Mouse (Mus musculus): ENCODE results near the gene Cfap58.

DNA sequence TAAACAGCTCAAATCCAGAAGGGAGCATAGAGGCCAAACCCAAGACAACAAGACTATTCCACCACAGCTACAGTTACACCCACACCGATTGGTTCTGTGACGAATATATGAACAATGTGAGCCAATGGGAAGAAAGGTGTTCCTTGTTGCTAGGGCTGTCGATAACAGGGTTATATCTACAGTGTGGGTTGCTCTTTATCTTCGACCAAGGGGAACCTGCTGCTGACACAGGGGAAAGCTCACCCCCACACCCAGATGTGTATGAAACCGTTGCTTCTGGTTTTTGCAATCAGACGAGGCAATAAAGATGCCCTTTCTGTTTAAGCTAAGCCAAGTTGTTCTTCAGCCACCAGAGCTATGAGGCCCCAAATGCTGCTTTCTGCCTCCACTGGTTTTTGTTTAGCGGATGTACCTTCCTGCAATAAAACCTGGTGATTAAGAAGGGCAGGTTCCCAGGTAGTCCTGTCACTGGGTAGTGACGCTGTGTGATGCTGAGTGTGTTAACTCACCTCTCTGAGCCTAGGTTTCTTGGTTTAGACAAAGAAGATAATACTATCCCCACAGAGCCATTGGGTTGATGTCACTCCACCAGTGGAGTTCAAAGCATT lies 38.9 kb upstream of the Cfap58 start:
- TF ChIP-seq CTCF (IDR thresholded peaks at IDR 0.05; ENCODE audit: control insufficient read depth, insufficient read depth, insufficient read length) (no peak), MYOG (IDR thresholded peaks at IDR 0.05; ENCODE audit: control insufficient read depth, extremely low read depth, insufficient read length) (no peak), MAX (IDR thresholded peaks at IDR 0.05) (no peak), USF1 (IDR thresholded peaks at IDR 0.05; ENCODE audit: low read depth) (no peak), CEBPB (IDR thresholded peaks at IDR 0.05; ENCODE audit: low read depth) (no peak)

All from C2C12 (cell line).